Mouse (Mus musculus) regulatory T cell (primary cell): ENCODE data around the gene Tcl1b3.
"Not testable (repeated sequence)": the region's sequence is repeated elsewhere in the genome, so short reads cannot be mapped to it uniquely, and the experiment has no call there.

Experiments used
- in situ Hi-C: fragments of 300-600 bp; cut with MboI, MseI; formaldehyde crosslinking; loops from one replicate; pipeline ENCODE4 v1.15.1; 2025; ENCODE audit warnings: high pct_unique_total_duplicates

The Tcl1b3 gene

GRCm38 (mm10) chr12:105190743-105191142 is at the start of gene Tcl1b3:
Tcl1b3 (plus strand) TSS chr12:105191043.
- in situ Hi-C loops = not testable (repeated sequence)

- in situ Hi-C loops = no loop called here
These were observed 47.7 kb upstream of the Tcl1b3 start for GRCm38 (mm10) chr12:105143096-105143495.

DNA sequence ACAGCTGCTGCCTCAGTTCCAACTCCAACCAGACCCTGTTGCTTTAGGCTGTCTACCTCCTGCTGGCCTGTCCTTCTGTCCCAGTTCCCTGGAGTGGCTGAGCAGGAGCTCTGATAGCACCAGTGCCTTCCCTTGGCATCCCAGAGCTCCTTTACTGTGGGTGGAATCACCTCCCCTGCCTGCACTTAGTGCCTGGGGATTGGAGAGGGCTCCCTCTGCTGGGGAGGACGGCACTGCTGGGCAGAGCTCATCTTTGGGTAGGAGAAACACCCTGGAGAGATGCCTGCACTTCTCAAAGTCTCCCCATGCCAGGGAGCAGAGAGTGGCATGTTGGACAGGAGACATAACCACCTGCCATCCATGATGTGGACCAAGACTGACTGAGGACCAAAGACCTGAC is 45.9 kb upstream of the Tcl1b3 start:
- in situ Hi-C loops = not testable (repeated sequence)

DNA sequence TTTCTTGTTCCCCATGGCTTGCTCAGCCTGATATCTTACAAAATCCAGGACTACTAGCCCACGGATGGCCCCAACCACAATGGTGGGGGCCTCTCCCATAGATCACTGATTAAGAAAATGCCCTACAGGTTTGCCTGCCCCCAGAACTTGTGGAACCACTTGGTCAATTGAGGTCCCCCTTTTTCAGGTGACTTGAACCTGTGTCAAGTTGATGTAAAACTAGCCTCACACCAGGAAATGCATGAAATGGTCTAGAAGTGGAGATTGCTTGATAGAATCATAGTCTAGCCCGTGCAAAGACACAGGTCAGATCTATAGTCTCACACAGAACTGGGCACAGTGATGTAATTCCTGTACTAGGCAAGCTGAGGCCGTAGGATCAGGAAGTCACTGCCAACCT is 45.1 kb upstream of the Tcl1b3 start, which contains the start of gene Tcl1b2:
Gene Tcl1b2 (plus strand): TSS at position 301 of the 400 bp plus-strand sequence.
- in situ Hi-C loops = no loop called here

- in situ Hi-C loops = not testable (repeated sequence)
These were observed 35.6 kb upstream of the Tcl1b3 start for GRCm38 (mm10) chr12:105155286-105155685.

DNA sequence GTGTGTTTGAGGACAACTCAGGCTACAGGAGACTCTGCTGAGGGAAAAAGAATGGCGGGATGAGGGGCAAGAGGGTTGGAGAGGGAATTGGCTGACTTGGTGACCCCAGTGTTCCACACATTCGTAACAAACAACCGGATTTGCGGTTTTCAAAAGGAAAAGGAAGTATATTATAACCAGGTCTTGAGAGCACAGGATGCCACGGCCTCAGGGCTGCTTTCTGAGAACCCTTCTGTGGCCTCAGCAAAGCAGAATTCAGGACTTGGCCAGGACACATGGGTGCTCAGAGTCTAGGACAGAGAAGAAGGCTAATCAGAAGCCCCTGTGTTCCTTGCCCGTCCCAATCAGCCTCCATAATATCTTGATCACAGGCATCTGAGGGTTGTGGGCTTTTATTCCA is 32.0 kb upstream of the Tcl1b3 start:
- in situ Hi-C loops = no loop called here

DNA sequence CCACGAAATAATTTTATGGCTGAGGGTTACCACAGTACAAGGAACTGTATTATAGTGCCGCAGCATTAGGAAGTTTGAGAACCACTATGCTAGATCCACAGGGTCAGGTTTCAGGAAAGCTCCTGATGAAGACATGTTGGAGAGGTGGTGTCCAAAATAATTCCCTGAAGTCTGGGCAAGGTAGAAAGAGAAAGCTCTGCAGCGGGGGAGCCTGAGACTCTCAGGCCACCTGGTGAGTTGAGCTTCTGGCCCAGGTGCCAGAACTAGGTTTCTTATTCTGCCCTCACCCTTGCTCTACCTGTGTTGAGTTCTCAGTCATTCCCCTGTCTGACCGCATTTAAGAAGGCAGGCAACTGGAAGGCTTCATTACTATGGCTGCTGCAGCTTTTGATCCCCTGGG is 31.5 kb upstream of the Tcl1b3 start, which contains the start of gene Tcl1b1:
Gene Tcl1b1 (plus strand): TSS at position 301 of the 400 bp plus-strand sequence.
- in situ Hi-C loops = no loop called here

GRCm38 (mm10) chr12:105166734-105167133 is 24.1 kb upstream of the Tcl1b3 start:
- in situ Hi-C loops = no loop called here

DNA sequence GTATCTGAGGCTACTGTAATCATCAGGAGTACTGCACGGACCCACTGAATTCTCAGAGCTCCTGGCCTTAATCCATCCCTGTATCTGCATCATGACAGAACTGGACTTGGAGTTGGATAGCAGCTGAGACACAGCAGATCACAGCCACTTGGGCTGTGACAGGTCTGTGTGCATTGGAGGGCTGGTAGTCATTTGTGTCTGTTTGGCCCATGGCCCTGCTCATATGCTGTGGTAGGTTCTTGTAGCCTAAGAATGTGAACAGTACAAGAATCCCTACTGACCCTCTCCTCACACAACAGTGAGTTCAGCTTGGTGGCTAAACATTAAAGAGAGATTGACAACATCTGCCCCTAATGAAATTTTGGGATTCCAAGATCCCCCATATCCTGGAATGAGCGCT is 17.5 kb upstream of the Tcl1b3 start:
- in situ Hi-C loops = no loop called here

- in situ Hi-C loops = not testable (repeated sequence)
These were observed 16.5 kb upstream of the Tcl1b3 start for GRCm38 (mm10) chr12:105174318-105174717.

- in situ Hi-C loops = not testable (repeated sequence)
These were observed 14.8 kb upstream of the Tcl1b3 start, which contains the start of gene Tcl1b5 for GRCm38 (mm10) chr12:105176044-105176443. Tcl1b5 (plus strand) TSS chr12:105176344.

- in situ Hi-C loops = not testable (repeated sequence)
These were observed 9.7 kb upstream of the Tcl1b3 start for GRCm38 (mm10) chr12:105181040-105181644.

DNA sequence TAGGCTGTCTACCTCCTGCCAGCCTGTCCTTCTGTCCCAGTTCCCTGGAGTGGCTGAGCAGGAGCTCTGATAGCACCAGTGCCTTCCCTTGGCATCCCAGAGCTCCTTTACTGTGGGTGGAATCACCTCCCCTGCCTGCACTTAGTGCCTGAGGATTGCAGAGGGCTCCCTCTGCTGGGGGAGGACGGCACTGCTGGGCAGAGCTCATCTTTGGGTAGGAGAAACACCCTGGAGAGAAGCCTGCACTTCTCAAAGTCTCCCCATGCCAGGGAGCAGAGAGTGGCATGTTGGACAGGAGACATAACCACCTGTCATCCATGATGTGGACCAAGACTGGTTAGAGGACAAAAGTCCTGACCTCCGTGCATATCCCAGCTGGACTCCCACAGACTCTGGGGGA is 1.9 kb upstream of the Tcl1b3 start:
- in situ Hi-C loops = not testable (repeated sequence)

GRCm38 (mm10) chr12:105199684-105200497 is 9.0 kb downstream of the Tcl1b3 start:
- in situ Hi-C loops = not testable (repeated sequence)

DNA sequence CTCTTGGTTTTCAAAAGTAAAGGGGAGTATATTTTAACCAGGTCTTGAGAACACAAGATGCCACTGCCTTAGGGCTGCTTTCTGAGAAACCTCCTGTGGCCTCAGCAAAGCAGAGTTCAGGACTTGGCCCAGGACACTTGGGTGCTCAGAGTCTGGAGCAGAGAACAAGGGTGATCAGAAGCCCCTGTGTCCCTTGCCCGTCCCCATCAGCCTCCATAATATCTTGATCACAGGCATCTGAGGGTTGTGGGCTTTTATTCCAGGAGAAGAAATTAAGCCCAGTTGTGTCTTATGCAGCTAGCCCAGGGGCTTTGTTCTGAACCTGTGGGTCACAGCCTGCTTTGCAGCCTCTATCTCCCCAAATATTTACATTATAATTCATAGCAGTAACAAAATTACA is 10.8 kb downstream of the Tcl1b3 start, which contains the start of gene Tcl1b4:
Gene Tcl1b4 (plus strand): TSS at position 301 of the 400 bp plus-strand sequence.
- in situ Hi-C loops = not testable (repeated sequence)

DNA sequence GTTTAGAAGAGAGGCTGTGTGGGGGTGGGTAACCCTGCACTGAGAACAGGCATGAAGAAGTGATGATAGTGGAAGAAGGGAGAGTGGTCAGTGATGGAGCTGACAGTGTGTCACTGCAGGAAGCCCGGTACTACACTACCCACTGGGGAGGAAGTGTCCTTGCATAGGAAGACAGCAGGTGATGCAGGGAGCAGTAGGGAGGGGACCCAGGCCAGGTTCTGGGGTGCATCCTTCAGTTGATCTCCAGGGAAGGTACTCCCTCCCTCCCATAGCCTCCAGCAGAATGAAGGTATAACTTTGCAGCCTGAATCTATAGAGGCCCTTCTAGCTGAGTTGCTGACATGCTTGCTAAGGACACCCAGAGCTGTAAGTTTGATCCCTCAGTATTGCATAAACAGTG is 16.2 kb downstream of the Tcl1b3 start:
- in situ Hi-C loops = no loop called here

DNA sequence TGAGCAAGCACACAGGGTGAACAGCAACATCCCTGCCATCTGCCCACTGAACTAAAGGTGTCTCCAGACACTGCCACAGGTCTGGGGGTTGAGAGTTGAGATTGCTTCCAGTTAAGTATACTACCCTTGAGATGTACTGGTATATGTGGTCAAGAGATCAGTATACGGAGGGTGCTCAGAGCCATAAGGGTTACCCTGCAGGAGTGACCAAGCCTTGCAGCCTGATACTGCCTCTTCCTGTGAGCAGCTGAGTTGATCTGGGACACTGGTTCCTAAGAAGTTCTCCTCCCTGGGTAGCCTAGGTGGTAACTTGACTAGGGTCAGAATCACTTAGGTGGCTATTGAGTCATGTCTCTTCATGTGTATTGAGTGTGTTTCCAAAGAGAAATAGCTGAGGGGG is 17.6 kb downstream of the Tcl1b3 start:
- in situ Hi-C loops = no loop called here

DNA sequence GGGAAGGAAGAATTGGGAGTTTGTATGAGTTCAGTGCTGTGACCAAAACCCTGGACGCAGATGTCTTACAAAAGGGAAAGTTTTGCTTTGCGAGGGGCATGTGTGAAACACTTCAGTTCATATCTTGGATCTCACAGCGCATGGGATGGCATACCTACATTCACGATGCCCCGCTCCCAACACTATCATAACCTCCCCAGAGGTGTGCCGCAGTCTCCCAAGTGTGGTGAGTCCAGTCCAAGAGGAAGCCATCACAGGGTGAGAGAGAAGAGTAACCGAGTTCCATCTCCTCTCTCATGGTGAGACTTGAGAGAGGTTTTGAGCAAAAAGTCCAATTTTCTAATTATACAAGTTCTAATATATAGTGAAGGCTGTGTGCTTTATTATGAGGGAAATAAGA is 18.4 kb downstream of the Tcl1b3 start:
- in situ Hi-C loops = no loop called here

GRCm38 (mm10) chr12:105217101-105217760 is 26.4 kb downstream of the Tcl1b3 start:
- in situ Hi-C loops = no loop called here

- in situ Hi-C loops = no loop called here
These were observed 31.9 kb downstream of the Tcl1b3 start, which contains the start of gene Tcl1 for GRCm38 (mm10) chr12:105222601-105223319. Tcl1 (minus strand) TSS chr12:105222793.

DNA sequence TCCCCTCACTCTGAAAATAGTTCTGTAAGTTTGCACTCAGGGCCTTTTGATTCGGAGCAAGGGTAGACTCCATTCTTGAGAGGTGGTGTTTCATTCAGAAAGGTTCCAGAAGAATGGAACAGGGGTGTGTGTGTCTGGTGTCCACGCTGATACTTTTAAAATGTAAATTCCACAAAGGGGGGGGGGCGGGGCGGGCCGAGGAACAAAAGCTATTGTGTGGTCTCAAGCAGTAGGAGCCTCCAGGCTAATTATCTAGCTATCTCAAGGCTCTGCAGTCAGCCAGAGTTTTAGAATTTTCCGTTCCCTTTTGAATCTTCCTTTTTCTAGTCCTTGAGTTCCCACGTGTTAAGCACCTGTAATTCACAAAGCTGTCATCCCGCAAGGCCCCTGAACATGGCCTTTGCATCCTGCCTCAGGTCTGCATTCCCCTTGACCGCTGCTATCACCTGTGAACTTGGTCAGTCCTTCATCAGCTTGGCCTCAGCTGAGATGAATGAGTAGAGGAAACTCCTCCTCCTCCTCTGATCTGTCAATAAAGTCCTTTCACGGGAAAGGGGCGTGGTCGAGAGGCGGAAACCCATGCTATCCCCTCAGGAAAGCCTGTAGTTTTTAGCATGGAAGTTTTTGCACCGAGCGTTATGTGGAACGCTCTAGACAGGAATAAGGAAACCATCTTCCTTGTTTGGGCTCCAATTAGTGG is 33.9 kb downstream of the Tcl1b3 start:
- in situ Hi-C loops = no loop called here
